Mouse (Mus musculus) bone marrow macrophage, adult 2 months (primary cell): ENCODE data around the gene Gm49337.

Source experiments
- CTCF ChIP-seq: IDR thresholded peaks from 2 replicates; pipeline ENCODE4 v1.5.1; 2012; ENCODE audit warnings: low read depth, mild to moderate bottlenecking, low read length, moderate library complexity
- POLR2A ChIP-seq: IDR thresholded peaks from 2 replicates; pipeline ENCODE4 v1.6.1; 2012; ENCODE audit warnings: mild to moderate bottlenecking, low read depth, low read length, borderline replicate concordance

GRCm38 (mm10) chr4:116198422-116198821 lies 25.2 kb downstream of the Gm49337 start:
- TF ChIP-seq POLR2A = no peak
- no peak for TF ChIP-seq CTCF
